Mouse (Mus musculus) heart, embryonic 11.5 days (tissue): ENCODE data around the gene Sncb. TPM values are rescaled to one million over a fixed set of nuclear protein-coding genes. Genes with fewer than 3 reads are reported as not detected.

Experiments
- ATAC-seq: fragments of 200-750 bp; cut with Nextera tagmentation; replicated peaks from 2 replicates; pipeline ENCODE4 v1.8.0; 2017; ENCODE audit warnings: moderate library complexity; ENCODE audit not compliant: insufficient number of reproducible peaks, low FRiP score, low TSS enrichment
- H3K27ac ChIP-seq: fragments of 300-500 bp; sonication (generic); 2 replicates; pipeline ENCODE4 v1.5.1; 2014; ENCODE audit warnings: mild to moderate bottlenecking, low read depth, low read length
- H3K27me3 ChIP-seq: fragments of 300-500 bp; sonication (generic); 2 replicates; pipeline ENCODE4 v1.6.1; 2014; ENCODE audit warnings: mild to moderate bottlenecking, low read length, mixed read lengths; ENCODE audit not compliant: control insufficient read depth, insufficient read depth
- H3K36me3 ChIP-seq: fragments of 300-500 bp; sonication (generic); 2 replicates; pipeline ENCODE4 v1.6.1; 2014; ENCODE audit warnings: mild to moderate bottlenecking, low read length, moderate library complexity, mixed read lengths; ENCODE audit not compliant: control insufficient read depth, insufficient read depth
- H3K4me1 ChIP-seq: fragments of 300-500 bp; sonication (generic); 2 replicates; pipeline ENCODE4 v1.6.1; 2014; ENCODE audit warnings: low read length; ENCODE audit not compliant: control insufficient read depth, insufficient read depth
- H3K4me2 ChIP-seq: fragments of 300-500 bp; sonication (generic); 2 replicates; pipeline ENCODE4 v1.6.1; 2014; ENCODE audit warnings: mild to moderate bottlenecking, moderate library complexity
- H3K4me3 ChIP-seq: fragments of 300-500 bp; sonication (generic); 2 replicates; pipeline ENCODE4 v1.5.1; 2014; ENCODE audit warnings: low read depth, low read length
- H3K9ac ChIP-seq: fragments of 300-500 bp; sonication (generic); 2 replicates; pipeline ENCODE4 v1.6.1; 2014; ENCODE audit warnings: mild to moderate bottlenecking, low read depth, low read length, moderate library complexity
- H3K9me3 ChIP-seq: fragments of 300-500 bp; sonication (generic); replicated peaks from 2 replicates; pipeline ENCODE4 v1.6.1; 2016; ENCODE audit warnings: low read length; ENCODE audit not compliant: control insufficient read depth
- WGBS: fragments of 180-500 bp; shearing (Covaris S2); extraction: QIAGEN DNeasy Blood & Tissue Kit; methylation state at CpG from one replicate; pipeline ENCODE4 v1.1.7; 2014; ENCODE audit not compliant: insufficient replicate concordance; 5-methylcytosine and 5-hydroxymethylcytosine counted together
- polyA plus RNA-seq: library from polyadenylated mRNA; unstranded; fragments of >200 nt; fragmentation: Nextera tagmentation; extraction: Ambion mirVana; gene quantifications from 2 replicates; pipeline ENCODE4 v1.2.1, GENCODE M21; 2014

Sncb gene
- polyA plus RNA-seq, 1 experiment from 2014 or later: 0.59 TPM

DNA sequence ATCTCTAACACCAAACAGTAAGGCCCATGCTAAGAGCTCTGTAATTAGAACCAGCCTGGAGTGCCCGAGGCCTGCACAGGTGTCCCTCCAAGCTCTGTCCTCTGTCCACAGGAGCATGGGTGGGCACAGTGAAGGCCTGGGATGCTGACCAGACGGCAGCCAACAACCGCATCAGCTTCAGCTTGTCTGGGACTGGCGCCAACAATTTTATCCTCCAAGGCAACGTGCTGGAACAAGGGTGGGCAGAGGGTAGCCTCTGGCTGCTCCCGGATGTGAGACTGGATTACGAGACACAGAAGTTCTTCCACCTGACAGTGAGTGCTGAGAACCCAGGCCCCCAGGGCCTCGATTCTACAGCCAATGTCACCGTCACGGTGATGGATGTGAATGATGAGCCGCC lies 40.3 kb downstream of the Sncb start:
- ATAC-seq: no peak
- H3K27ac ChIP-seq: no peak overlapping the region
- no peak overlapping the region for H3K4me3 ChIP-seq
- H3K27me3 ChIP-seq: peaks cover 2% of the 10 kb centered on the region; the same call in 1 of the 2 replicates
- H3K36me3 ChIP-seq: no peaks in the 10 kb centered on the region
- H3K4me1 ChIP-seq: no peaks in the 10 kb centered on the region
- H3K9ac ChIP-seq: no peak overlapping the region
- no peak overlapping the region for H3K4me2 ChIP-seq
- WGBS: 70% methylated on average over 11 of the region's 11 CpGs
- no peaks in the 10 kb centered on the region for H3K9me3 ChIP-seq

DNA sequence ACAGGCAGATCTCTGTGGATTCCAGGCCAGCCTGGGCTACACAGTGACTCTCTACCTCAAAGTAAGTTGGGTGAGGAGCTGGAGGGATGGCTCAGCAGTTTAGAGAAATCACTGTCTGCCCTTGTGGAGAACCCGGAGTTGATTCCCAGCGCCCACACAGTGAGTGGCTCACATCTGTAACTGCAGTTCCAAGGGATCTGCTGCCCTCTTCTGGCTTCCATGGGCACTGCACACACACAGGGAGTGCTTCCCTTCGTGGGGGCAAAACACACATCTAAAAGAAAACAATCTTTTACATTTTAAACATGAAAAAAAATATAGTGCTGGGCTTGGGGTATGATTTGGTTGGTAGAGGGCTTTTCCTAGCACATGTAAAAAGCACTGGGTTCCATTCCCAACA lies 43.3 kb downstream of the Sncb start:
- no peaks in the 10 kb centered on the region for H3K4me1 ChIP-seq
- no peak overlapping the region for H3K27ac ChIP-seq
- no peak overlapping the region for H3K4me3 ChIP-seq
- no peaks in the 10 kb centered on the region for H3K36me3 ChIP-seq
- WGBS: 79% methylated on average over 3 of the region's 3 CpGs
- no peak overlapping the region for H3K9ac ChIP-seq
- peaks cover under 1% of the 10 kb centered on the region; the same call in 1 of the 2 replicates for H3K27me3 ChIP-seq
- no peak for ATAC-seq
- no peak overlapping the region for H3K4me2 ChIP-seq
- no peaks in the 10 kb centered on the region for H3K9me3 ChIP-seq

DNA sequence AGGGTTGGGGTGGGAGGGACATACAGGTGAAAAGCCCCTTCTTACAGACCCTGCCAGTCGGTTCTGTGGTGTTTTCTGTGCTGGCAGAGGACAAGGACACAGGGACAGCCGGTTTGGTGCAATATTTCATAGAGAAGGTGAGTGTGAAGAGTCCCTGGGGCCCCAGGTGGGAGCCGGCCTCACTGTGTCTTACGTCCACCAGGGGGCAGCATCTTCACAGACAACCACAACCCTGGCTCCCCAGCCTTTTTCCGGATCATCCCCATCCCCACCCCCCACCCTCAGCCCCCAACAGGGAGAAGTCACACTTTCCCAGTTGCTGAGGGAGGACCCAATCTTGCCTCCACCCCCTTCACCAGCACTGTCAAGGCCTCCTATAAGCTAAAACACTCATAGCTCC lies 49.5 kb downstream of the Sncb start:
- H3K27ac ChIP-seq: no peak overlapping the region
- no peak overlapping the region for H3K4me2 ChIP-seq
- H3K9ac ChIP-seq: no peak overlapping the region
- H3K4me1 ChIP-seq: no peaks in the 10 kb centered on the region
- no peak for ATAC-seq
- H3K36me3 ChIP-seq: no peaks in the 10 kb centered on the region
- 2% methylated on average over 5 of the region's 5 CpGs for WGBS
- H3K27me3 ChIP-seq: peaks cover 6% of the 10 kb centered on the region
- no peak overlapping the region for H3K4me3 ChIP-seq
- H3K9me3 ChIP-seq: no peaks in the 10 kb centered on the region

DNA sequence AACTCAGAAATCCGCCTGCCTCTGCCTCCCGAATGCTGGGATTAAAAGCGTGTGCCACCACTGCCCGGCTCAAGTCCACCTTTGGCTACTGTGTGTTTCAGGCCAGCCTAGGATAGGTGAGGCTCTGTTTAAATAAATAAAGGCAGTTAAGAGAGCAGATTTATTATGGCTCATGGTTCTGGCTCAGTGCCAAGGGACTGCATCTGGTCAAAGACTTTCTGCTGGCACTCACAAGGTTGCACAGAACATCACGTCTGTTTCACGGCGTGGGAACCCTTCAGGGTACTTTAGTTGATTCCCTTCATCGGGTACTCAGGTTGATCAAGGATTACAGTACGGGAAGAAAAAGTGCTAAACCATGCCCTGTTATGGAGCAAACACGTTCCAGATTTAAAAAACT lies 51.4 kb downstream of the Sncb start:
- Histone ChIP-seq H3K9me3 (no peaks in the 10 kb centered on the region), H3K4me3 (no peak overlapping the region), H3K4me1 (no peaks in the 10 kb centered on the region), H3K27ac (no peak overlapping the region), H3K4me2 (no peak overlapping the region), H3K36me3 (no peaks in the 10 kb centered on the region), H3K9ac (no peak overlapping the region), H3K27me3 (peaks cover 6% of the 10 kb centered on the region)
- 67% methylated on average over 10 of the region's 10 CpGs for WGBS
- no peak for ATAC-seq

DNA sequence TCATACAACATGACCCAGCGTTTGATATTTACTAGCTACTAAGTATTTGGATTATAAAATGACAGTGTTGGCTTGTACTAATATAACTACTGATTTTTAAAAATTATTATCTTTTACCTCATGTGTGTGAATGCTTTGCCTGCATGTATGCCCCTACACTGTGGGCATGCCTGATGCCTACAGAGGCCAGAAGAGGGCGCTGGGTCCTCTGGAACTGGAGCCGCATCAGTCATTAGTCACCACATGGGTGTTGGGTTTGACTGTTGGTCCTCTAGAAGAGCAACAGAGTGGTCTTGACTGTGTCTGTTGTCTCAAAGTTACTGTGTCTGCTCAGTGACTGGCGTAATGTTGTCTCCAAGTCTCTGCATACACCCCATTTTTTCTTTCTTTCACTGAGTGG lies 52.0 kb downstream of the Sncb start:
- no peak for ATAC-seq
- H3K36me3 ChIP-seq: no peaks in the 10 kb centered on the region

DNA sequence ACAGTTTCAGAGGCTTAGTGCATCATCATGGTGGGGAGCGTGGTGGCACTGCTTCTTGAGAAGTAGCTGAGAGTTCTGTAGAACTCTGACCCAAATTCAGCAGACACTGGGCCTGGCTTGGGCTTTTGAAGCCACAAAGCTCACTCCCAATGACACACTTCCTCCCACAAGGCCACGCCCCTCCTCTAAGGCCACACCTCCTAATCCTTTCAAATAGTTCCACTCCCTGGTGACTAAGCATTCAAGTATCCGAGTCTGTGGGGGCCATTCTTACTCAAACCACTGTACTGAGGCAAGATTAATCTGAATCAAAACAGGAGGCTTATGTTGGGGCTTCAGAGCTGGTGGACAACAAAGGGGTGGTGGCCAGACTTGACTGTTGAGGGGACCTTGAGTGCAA lies 55.5 kb downstream of the Sncb start:
- Histone ChIP-seq H3K4me3 (no peak overlapping the region), H3K4me1 (no peaks in the 10 kb centered on the region), H3K27me3 (peaks cover under 1% of the 10 kb centered on the region), H3K27ac (no peak overlapping the region), H3K36me3 (no peaks in the 10 kb centered on the region), H3K9ac (no peak overlapping the region), H3K4me2 (no peak overlapping the region), H3K9me3 (no peaks in the 10 kb centered on the region)
- ATAC-seq: no peak
- 72% methylated on average over 3 of the region's 3 CpGs for WGBS

More for the DNA sequence above, 52.0 kb downstream of the Sncb start:
- Histone ChIP-seq H3K4me1 (no peaks in the 10 kb centered on the region), H3K27ac (no peak overlapping the region), H3K4me2 (no peak overlapping the region), H3K27me3 (peaks cover 6% of the 10 kb centered on the region), H3K4me3 (no peak overlapping the region), H3K9ac (no peak overlapping the region), H3K9me3 (no peaks in the 10 kb centered on the region)
- 37% methylated on average over 4 of the region's 4 CpGs for WGBS

Other genes with a start within 250 kb of the Sncb start
- 126 and 137 TPM in 2 replicates for gene 4833439L19Rik, start 201.2 kb downstream of the Sncb start, polyA plus RNA-seq
- 17.6 and 18.4 TPM in 2 replicates for gene Arl10, start 191.6 kb downstream of the Sncb start, polyA plus RNA-seq
- gene Nop16, start 176.5 kb downstream of the Sncb start, polyA plus RNA-seq: 61.8 and 65.6 TPM in 2 replicates
- 225 and 241 TPM in 2 replicates for gene Higd2a, start 176.4 kb downstream of the Sncb start, polyA plus RNA-seq
- gene Cltb, start 155.3 kb downstream of the Sncb start, polyA plus RNA-seq: 38.6 and 39.5 TPM in 2 replicates
- gene Faf2, start 144.8 kb downstream of the Sncb start, polyA plus RNA-seq: 61.1 and 73.8 TPM in 2 replicates
- gene Rnf44, start 72.7 kb downstream of the Sncb start, polyA plus RNA-seq: 70.7 and 75.8 TPM in 2 replicates
- 0.04 and 0.24 TPM in 2 replicates for gene Cdhr2, start 65.1 kb downstream of the Sncb start, polyA plus RNA-seq
- gene Gprin1, start 16.7 kb downstream of the Sncb start, polyA plus RNA-seq: 0.13 TPM in 2 replicates
- not detected in 2 replicates for gene Eif4e1b, start 17.4 kb upstream of the Sncb start, polyA plus RNA-seq
- gene Tspan17, start 22.8 kb upstream of the Sncb start, polyA plus RNA-seq: 2.4 and 3.9 TPM in 2 replicates
- gene Unc5a, start 182.8 kb upstream of the Sncb start, polyA plus RNA-seq: 2.5 and 2.6 TPM in 2 replicates